Mouse (Mus musculus): ENCODE results near the gene Bbs9.

Gene Bbs9

GRCm38 (mm10) chr9:22532810-22533447 is 57.4 kb downstream of the Bbs9 start:
- no peak for DNase-seq (ENCODE audit: low spot score in 2 of 2)

- DNase-seq (ENCODE audit: low spot score in 2 of 2): no peak
Measured at GRCm38 (mm10) chr9:22537767-22538373, 62.4 kb downstream of the Bbs9 start.

- DNase-seq (ENCODE audit: low spot score in 2 of 2): no peak
Measured at GRCm38 (mm10) chr9:22539546-22539945, 64.0 kb downstream of the Bbs9 start.

GRCm38 (mm10) chr9:22541130-22541529 is 65.6 kb downstream of the Bbs9 start:
- DNase-seq (ENCODE audit: low spot score in 2 of 2): no peak

- DNase-seq (ENCODE audit: low spot score in 2 of 2): no peak
Measured at GRCm38 (mm10) chr9:22543467-22543866, 68.0 kb downstream of the Bbs9 start.

GRCm38 (mm10) chr9:22544349-22545341 is 69.1 kb downstream of the Bbs9 start:
- DNase-seq (ENCODE audit: low spot score in 2 of 2): no peak

GRCm38 (mm10) chr9:22551273-22551672 is 75.8 kb downstream of the Bbs9 start:
- DNase-seq (ENCODE audit: low spot score in 2 of 2): no peak

- DNase-seq (ENCODE audit: low spot score in 2 of 2): no peak
Measured at GRCm38 (mm10) chr9:22556076-22556475, 80.6 kb downstream of the Bbs9 start.

- DNase-seq (ENCODE audit: low spot score in 2 of 2): peak; percentile 13 to 46
Measured at GRCm38 (mm10) chr9:22557467-22557866, 82.0 kb downstream of the Bbs9 start.

GRCm38 (mm10) chr9:22563612-22564347 is 88.3 kb downstream of the Bbs9 start:
- no peak for DNase-seq (ENCODE audit: low spot score in 2 of 2)

- no peak for DNase-seq (ENCODE audit: low spot score in 2 of 2)
Measured at GRCm38 (mm10) chr9:22567726-22568125, 92.2 kb downstream of the Bbs9 start.

- no peak for DNase-seq (ENCODE audit: low spot score in 2 of 2)
Measured at GRCm38 (mm10) chr9:22576426-22577139, 101.1 kb downstream of the Bbs9 start.

GRCm38 (mm10) chr9:22578266-22578665 is 102.8 kb downstream of the Bbs9 start:
- DNase-seq (ENCODE audit: low spot score in 2 of 2): no peak

GRCm38 (mm10) chr9:22584221-22584620 is 108.7 kb downstream of the Bbs9 start:
- DNase-seq (ENCODE audit: low spot score in 2 of 2): no peak

- no peak for DNase-seq (ENCODE audit: low spot score in 2 of 2)
Measured at GRCm38 (mm10) chr9:22593032-22593431, 117.5 kb downstream of the Bbs9 start.

- no peak for DNase-seq (ENCODE audit: low spot score in 2 of 2)
Measured at GRCm38 (mm10) chr9:22596650-22597049, 121.1 kb downstream of the Bbs9 start.

GRCm38 (mm10) chr9:22613271-22613824 is 137.8 kb downstream of the Bbs9 start:
- DNase-seq (ENCODE audit: low spot score in 2 of 2): no peak

GRCm38 (mm10) chr9:22619245-22619644 is 143.7 kb downstream of the Bbs9 start:
- no peak for DNase-seq (ENCODE audit: low spot score in 2 of 2)

GRCm38 (mm10) chr9:22624966-22625365 is 149.5 kb downstream of the Bbs9 start:
- no peak for DNase-seq (ENCODE audit: low spot score in 2 of 2)

GRCm38 (mm10) chr9:22626014-22626413 is 150.5 kb downstream of the Bbs9 start:
- DNase-seq (ENCODE audit: low spot score in 2 of 2): no peak

- no peak for DNase-seq (ENCODE audit: low spot score in 2 of 2)
Measured at GRCm38 (mm10) chr9:22627912-22628311, 152.4 kb downstream of the Bbs9 start.
